Comparison of ENCODE assay signal across 10 mouse cellular contexts in the genomic region with DNA sequence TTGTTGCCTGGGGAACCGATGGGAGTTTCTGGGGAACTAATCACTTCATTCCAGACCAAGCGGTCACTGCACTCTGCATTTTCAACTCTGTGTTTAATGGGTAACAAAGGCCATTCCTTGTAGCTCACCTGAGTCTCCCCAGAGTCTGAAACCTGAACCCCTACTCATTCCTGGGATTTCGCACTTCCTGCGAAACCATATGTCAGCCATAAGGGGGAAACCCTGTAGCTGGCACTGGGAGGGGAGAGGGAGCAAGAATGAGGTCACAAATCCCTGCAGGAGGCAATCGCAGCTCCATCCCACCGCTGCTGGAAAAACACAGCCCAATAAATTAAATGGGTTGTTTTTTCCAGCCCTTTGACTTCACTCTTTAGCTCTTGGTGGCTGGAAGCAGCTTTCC. TPM values are rescaled to one million over a fixed set of nuclear protein-coding genes. Genes with fewer than 3 reads are reported as not detected.
DNase-seq lines count a peak whose midpoint lies in the region; ATAC-seq and TF ChIP-seq lines count a peak whose summit lies in the region.
"Had no signal": no experiment of that assay in that cellular context is flagged by ENCODE, and none has a peak within 500 bp of the region (broad histone marks: within the 10 kb centered on the region; RNA-seq: fewer than 3 reads in every experiment).

No protein-coding gene starts in this region.

- 74% methylated on average over 6 of the region's 6 CpGs for WGBS in thymus, adult 2 months

- TF ChIP-seq CTCF in thymus, adult 2 months (IDR thresholded peaks at IDR 0.05; ENCODE audit: borderline replicate concordance, control insufficient read depth, extremely low read depth, insufficient read depth, low read length, poor library complexity) = no peak

- no peak overlapping the region for H3K27ac ChIP-seq in thymus, adult 2 months (ENCODE audit: control insufficient read depth, insufficient read depth, low read length)

- H3K27me3 ChIP-seq in thymus, adult 2 months (ENCODE audit: control insufficient read depth, insufficient read depth, low read length) = no peaks in the 10 kb centered on the region

- TF ChIP-seq POLR2A in thymus, adult 2 months (IDR thresholded peaks at IDR 0.05; ENCODE audit: control insufficient read depth, extremely low read depth, insufficient read depth, low read length, poor library complexity) = no peak

- H3K36me3 ChIP-seq in thymus, adult 2 months (ENCODE audit: control insufficient read depth, insufficient read depth, low read length) = no peaks in the 10 kb centered on the region

- peaks cover 3% of the 10 kb centered on the region; the same call in 1 of the 2 replicates for H3K4me1 ChIP-seq in thymus, adult 2 months (replicated peaks; ENCODE audit: control insufficient read depth, insufficient read depth, low read length)

- peak; percentile 70 for DNase-seq in cerebellum, adult 11-12 months
- DNase-seq in NIH3T3 (ENCODE audit: low read depth) = peak; percentile 53
- DNase-seq in fibroblast of lung, adult 2 months (ENCODE audit: low read depth) = peak; percentile 37
- peak; percentile 34 to 56 for DNase-seq in kidney, postnatal 25 days
- DNase-seq in urinary bladder, postnatal 4 days (ENCODE audit: low spot score in 2 of 2) = no peak
- DNase-seq in thymus, adult 2 months = no peak
- DNase-seq in thymus, postnatal 25 days = no peak
- DNase-seq: liver, postnatal 0 days; right cerebral cortex, postnatal 4 days had no signal

- no peak for ATAC-seq in cerebellum, adult (ENCODE audit: insufficient number of reproducible peaks, low FRiP score, low TSS enrichment)
- ATAC-seq: liver, postnatal 0 days had no signal

- H3K4me3 ChIP-seq in thymus, adult 2 months (ENCODE audit: control insufficient read depth, insufficient read depth, low read length) = no peak overlapping the region

RNA-seq across cellular contexts. Expression of gene Xpnpep1, which starts 40.9 kb away (rescaled TPM):
- 49.6 and 55.6 TPM in 2 replicates for polyA plus RNA-seq in thymus, adult 2 months (2012; rRNA removed)

RNA-seq across cellular contexts. Expression of gene Add3, which starts 59.3 kb away (rescaled TPM):
- polyA plus RNA-seq in thymus, adult 2 months (2012; rRNA removed) = 23.1 and 24.0 TPM in 2 replicates

Comparison
In these comparisons a context has a peak if more than half of its experiments do, and no peak if none do; other contexts are left out.
1. DNase-seq: peak in cerebellum, adult 11-12 months (single experiment), NIH3T3 (single experiment), fibroblast of lung, adult 2 months (single experiment) and kidney, postnatal 25 days (2 of 2); none in urinary bladder, postnatal 4 days (0 of 2), thymus, adult 2 months (single experiment) and thymus, postnatal 25 days (single experiment).